In genomic region chr2:172257471-172258065, GRCm38 (mm10) we compare ENCODE assay signal across 11 mouse cellular contexts. TPM values are rescaled to one million over a fixed set of nuclear protein-coding genes. Genes with fewer than 3 reads are reported as not detected.
DNase-seq lines count a peak whose midpoint lies in the region; ATAC-seq and TF ChIP-seq lines count a peak whose summit lies in the region.
"Had no signal": no experiment of that assay in that cellular context is flagged by ENCODE, and none has a peak within 500 bp of the region (broad histone marks: within the 10 kb centered on the region; RNA-seq: fewer than 3 reads in every experiment).

No protein-coding gene starts in this region.

- H3K9ac ChIP-seq in lung, embryonic 14.5 days, result no peak overlapping the region
- H3K9ac ChIP-seq in liver, postnatal 0 days (replicated peaks), result no peak overlapping the region

- peaks cover 12% of the 10 kb centered on the region for H3K27me3 ChIP-seq in erythroblast, embryonic 14.5 days (ENCODE audit: control insufficient read depth)
- H3K27me3 ChIP-seq in lung, embryonic 14.5 days (ENCODE audit: insufficient read depth, low read length), result no peaks in the 10 kb centered on the region
- H3K27me3 ChIP-seq in liver, postnatal 0 days (ENCODE audit: insufficient read depth, low read length), result no peaks in the 10 kb centered on the region

- no peak for TF ChIP-seq EP300 in liver, postnatal 0 days (IDR thresholded peaks at IDR 0.05; ENCODE audit: low read depth)

- H3K4me3 ChIP-seq in erythroblast, embryonic 14.5 days (replicated peaks), result peak overlapping the region; percentile 58
- no peak overlapping the region for H3K4me3 ChIP-seq in lung, embryonic 14.5 days (ENCODE audit: low read depth, low read length)
- H3K4me3 ChIP-seq in lung, adult 2 months (replicated peaks; ENCODE audit: extremely low read depth, low read depth, low read length), result no peak overlapping the region
- H3K4me3 ChIP-seq in liver, postnatal 0 days (ENCODE audit: low read depth, low read length), result no peak overlapping the region

- no peaks in the 10 kb centered on the region; the same call in 1 of the 2 replicates for H3K36me3 ChIP-seq in erythroblast, embryonic 14.5 days (ENCODE audit: control insufficient read depth)
- H3K36me3 ChIP-seq in lung, embryonic 14.5 days (ENCODE audit: insufficient read depth), result no peaks in the 10 kb centered on the region
- no peaks in the 10 kb centered on the region for H3K36me3 ChIP-seq in liver, postnatal 0 days (replicated peaks; ENCODE audit: insufficient read depth, low read length)

- no peak for ATAC-seq in erythroblast, adult 5-6 weeks (replicated peaks; ENCODE audit: low FRiP score, poor library complexity, severe bottlenecking)
- ATAC-seq in lung, embryonic 14.5 days (ENCODE audit: insufficient read depth), result peak; percentile 61; the same call in 1 of the 2 replicates
- ATAC-seq in liver, postnatal 0 days, result peak; percentile 35

- peaks cover 91% of the 10 kb centered on the region for H3K4me1 ChIP-seq in erythroblast, embryonic 14.5 days (ENCODE audit: control insufficient read depth)
- no peaks in the 10 kb centered on the region for H3K4me1 ChIP-seq in lung, embryonic 14.5 days (ENCODE audit: insufficient read depth)
- H3K4me1 ChIP-seq in lung, adult 2 months (ENCODE audit: control insufficient read depth, insufficient read depth, low read length), result no peaks in the 10 kb centered on the region
- H3K4me1 ChIP-seq in liver, postnatal 0 days (ENCODE audit: insufficient read depth), result peaks cover 5% of the 10 kb centered on the region; the same call in 1 of the 2 replicates

- intact Hi-C loops in left cerebral cortex, postnatal 36 days (cut with DNase I), result no loop called here

- H3K27ac ChIP-seq in lung, embryonic 14.5 days (ENCODE audit: low read depth), result no peak overlapping the region
- peak overlapping the region; percentile 22; the same call in 1 of the 2 replicates for H3K27ac ChIP-seq in liver, postnatal 0 days (ENCODE audit: low read depth)

- no peak for TF ChIP-seq POLR2A in lung, adult 2 months (IDR thresholded peaks at IDR 0.05; ENCODE audit: borderline replicate concordance, extremely low read depth, low read depth, low read length)

- TF ChIP-seq CTCF in lung, embryonic 14.5 days (IDR thresholded peaks at IDR 0.05; ENCODE audit: low read depth), result no peak
- no peak for TF ChIP-seq CTCF in lung, adult 2 months (IDR thresholded peaks at IDR 0.05; ENCODE audit: insufficient read depth, low read length)
- no peak for TF ChIP-seq CTCF in liver, postnatal 0 days (IDR thresholded peaks at IDR 0.05; ENCODE audit: low read depth)

- H3K9me3 ChIP-seq in erythroblast, embryonic 14.5 days (ENCODE audit: control insufficient read depth, low read length), result no peaks in the 10 kb centered on the region
- H3K9me3 ChIP-seq in lung, embryonic 14.5 days (ENCODE audit: low read depth, low read length), result no peaks in the 10 kb centered on the region
- H3K9me3 ChIP-seq in liver, postnatal 0 days (ENCODE audit: low read length), result no peaks in the 10 kb centered on the region

- peak overlapping the region; percentile 28; the same call in 1 of the 2 replicates for H3K4me2 ChIP-seq in lung, embryonic 14.5 days
- no peak overlapping the region for H3K4me2 ChIP-seq in liver, postnatal 0 days (ENCODE audit: low read depth, low read length)

- WGBS in lung, embryonic 14.5 days, result 10% methylated on average over 12 of the region's 12 CpGs
- 16% methylated on average over 11 of the region's 12 CpGs for WGBS in lung, adult 2 months
- 34% methylated on average over 11 of the region's 12 CpGs for WGBS in liver, postnatal 0 days (ENCODE audit: insufficient replicate concordance)

- DNase-seq in lung, embryonic 14.5 days, result peak; percentile 52
- DNase-seq in lung, adult 2 months, result no peak
- peak; percentile 66 for DNase-seq in c-Kit-positive CD71-positive TER-119-positive erythroid progenitor cells, embryonic 14.5 days (ENCODE audit: low spot score)
- peak; percentile 41 for DNase-seq in liver, postnatal 0 days
- no peak for DNase-seq in right cerebral cortex, postnatal 4 days
- DNase-seq in left cerebral cortex, postnatal 36 days (ENCODE audit: low spot score in 2 of 2), result no peak
- DNase-seq: kidney, postnatal 14 days had no signal

RNA-seq across cellular contexts. Expression of gene Mc3r, which starts 9.3 kb away (rescaled TPM):
- not detected in 2 replicates for polyA plus RNA-seq in erythroblast, embryonic 14.5 days (2012)
- not detected in 2 replicates for total RNA-seq in erythroblast, adult 5-6 weeks (2015; ENCODE audit: low replicate concordance)
- 0.14 TPM in 1 of 2 replicates, not detected in the other for total RNA-seq in erythroblast, adult 5-6 weeks (2017; ENCODE audit: low replicate concordance)
- polyA plus RNA-seq in lung, embryonic 14.5 days (2014; fragmentation: Nextera tagmentation; extraction: Ambion mirVana), result not detected in 2 replicates
- not detected in 2 replicates for polyA plus RNA-seq in lung, adult 2 months (2012; rRNA removed)
- polyA plus RNA-seq in liver, postnatal 0 days (2015; fragmentation: Nextera tagmentation; extraction: Ambion mirVana), result not detected in 2 replicates
- under 1 TPM in 1 of 2 experiments, not detected in 1; 0.14 TPM for total RNA-seq in left cerebral cortex, postnatal 36 days (2021)
- total RNA-seq: gastrocnemius, adult 8-10 months; hematopoietic stem cell, adult 5-6 weeks had no signal

Comparison
In these comparisons a context has a peak if more than half of its experiments do, and no peak if none do; other contexts are left out.
1. DNase-seq: peak in lung, embryonic 14.5 days (single experiment), c-Kit-positive CD71-positive TER-119-positive erythroid progenitor cells, embryonic 14.5 days (single experiment) and liver, postnatal 0 days (single experiment); none in lung, adult 2 months (single experiment), right cerebral cortex, postnatal 4 days (single experiment) and left cerebral cortex, postnatal 36 days (0 of 2).